Mouse (Mus musculus): ENCODE results near the gene Cdh16.
"Not testable (repeated sequence)": the region's sequence is repeated elsewhere in the genome, so short reads cannot be mapped to it uniquely, and the experiment has no call there.

Gene Cdh16

GRCm38 (mm10) chr8:104577606-104578005 is 46.6 kb downstream of the Cdh16 start:
- DNase-seq (ENCODE audit: inconsistent age in 2 of 2, low spot score in 1 of 2), result not testable (repeated sequence)

- DNase-seq (ENCODE audit: inconsistent age in 2 of 2, low spot score in 1 of 2), result no peak
These were observed 47.4 kb downstream of the Cdh16 start for GRCm38 (mm10) chr8:104576820-104577219.

GRCm38 (mm10) chr8:104570436-104571343 is 53.5 kb downstream of the Cdh16 start:
- DNase-seq (ENCODE audit: inconsistent age in 2 of 2, low spot score in 1 of 2), result peak; percentile 84 to 94

- peak; percentile 55 to 77 for DNase-seq (ENCODE audit: inconsistent age in 2 of 2, low spot score in 1 of 2)
These were observed 54.6 kb downstream of the Cdh16 start for GRCm38 (mm10) chr8:104569559-104569958.

- DNase-seq (ENCODE audit: inconsistent age in 2 of 2, low spot score in 1 of 2), result peak in 1 of 2 experiments; percentile 28
These were observed 58.8 kb downstream of the Cdh16 start for GRCm38 (mm10) chr8:104565457-104565798.

GRCm38 (mm10) chr8:104564633-104565456 is 59.4 kb downstream of the Cdh16 start:
- peak; percentile 81 to 94 for DNase-seq (ENCODE audit: inconsistent age in 2 of 2, low spot score in 1 of 2)

GRCm38 (mm10) chr8:104560731-104561130 is 63.5 kb downstream of the Cdh16 start:
- no peak for DNase-seq (ENCODE audit: inconsistent age in 2 of 2, low spot score in 1 of 2)

GRCm38 (mm10) chr8:104557226-104557625 is 67.0 kb downstream of the Cdh16 start:
- DNase-seq (ENCODE audit: inconsistent age in 2 of 2, low spot score in 1 of 2), result no peak

- DNase-seq (ENCODE audit: inconsistent age in 2 of 2, low spot score in 1 of 2), result peak in 1 of 2 experiments; percentile 29
These were observed 69.0 kb downstream of the Cdh16 start for GRCm38 (mm10) chr8:104555191-104555590.

Data from adrenal gland, adult (tissue).